Mouse (Mus musculus): Measurements from ENCODE around the gene Fam57b.
A peak's percentile ranks its signal among the peaks of the same experiment; 100 is the strongest.

The Fam57b gene

DNA sequence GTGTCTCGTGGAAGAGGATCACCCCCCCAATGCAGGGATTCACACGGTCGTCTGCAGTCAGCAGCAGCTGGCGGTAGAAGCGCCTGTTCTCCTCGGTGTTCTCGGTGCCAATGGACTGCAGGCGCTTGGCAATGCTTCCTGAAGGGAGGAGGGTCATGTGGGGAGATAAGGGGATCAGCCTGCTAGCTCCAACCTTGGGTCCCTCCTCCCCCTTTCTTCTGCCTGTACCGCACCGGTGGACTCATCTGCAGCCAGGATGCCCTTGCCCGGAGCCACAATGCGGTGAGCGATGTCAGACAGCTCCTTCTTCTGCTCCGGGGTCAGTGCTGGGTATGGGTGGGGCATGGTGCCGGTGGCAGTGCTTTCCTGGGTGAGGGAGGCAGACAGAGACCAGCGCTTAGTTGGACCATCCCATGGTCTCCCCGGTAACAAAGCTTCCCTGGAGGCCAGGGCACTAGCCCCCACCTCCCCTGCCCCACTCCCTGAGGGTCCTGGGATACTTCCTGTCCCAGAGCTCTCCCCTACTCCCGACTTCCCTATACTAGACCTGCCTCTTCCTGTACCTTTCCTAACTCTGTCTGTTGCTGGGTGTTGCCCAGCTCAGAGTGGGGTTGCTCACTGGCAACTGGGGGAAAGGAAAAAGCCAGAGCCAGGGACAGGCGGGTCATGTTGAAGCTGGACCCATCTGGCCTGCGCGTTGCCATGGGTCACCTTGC lies at the start of gene Fam57b:
Gene Fam57b (plus strand): TSS at position 258 of the 716 bp plus-strand sequence.
- no peak for DNase-seq (ENCODE audit: low spot score)

DNA sequence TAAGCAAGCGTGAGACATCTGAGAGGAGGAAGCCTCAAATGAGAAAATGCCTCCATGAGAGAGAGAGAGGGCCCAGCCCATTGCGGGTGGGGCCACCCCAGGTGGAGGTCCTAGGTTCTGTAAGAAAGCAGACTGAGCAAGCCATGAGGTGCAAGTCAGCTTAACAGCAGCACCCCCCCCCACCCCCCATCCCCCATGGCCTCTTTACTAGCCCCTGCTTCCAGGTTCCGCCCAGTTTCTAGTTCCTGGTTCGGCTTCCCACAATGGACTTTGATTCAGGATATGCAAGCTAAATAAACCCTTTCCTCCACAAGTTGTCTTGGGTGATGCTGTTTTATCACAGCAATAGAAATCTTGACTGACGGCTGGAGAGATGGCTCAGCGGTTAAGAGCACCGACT lies 48.6 kb upstream of the Fam57b start:
- DNase-seq (ENCODE audit: low spot score) = no peak

DNA sequence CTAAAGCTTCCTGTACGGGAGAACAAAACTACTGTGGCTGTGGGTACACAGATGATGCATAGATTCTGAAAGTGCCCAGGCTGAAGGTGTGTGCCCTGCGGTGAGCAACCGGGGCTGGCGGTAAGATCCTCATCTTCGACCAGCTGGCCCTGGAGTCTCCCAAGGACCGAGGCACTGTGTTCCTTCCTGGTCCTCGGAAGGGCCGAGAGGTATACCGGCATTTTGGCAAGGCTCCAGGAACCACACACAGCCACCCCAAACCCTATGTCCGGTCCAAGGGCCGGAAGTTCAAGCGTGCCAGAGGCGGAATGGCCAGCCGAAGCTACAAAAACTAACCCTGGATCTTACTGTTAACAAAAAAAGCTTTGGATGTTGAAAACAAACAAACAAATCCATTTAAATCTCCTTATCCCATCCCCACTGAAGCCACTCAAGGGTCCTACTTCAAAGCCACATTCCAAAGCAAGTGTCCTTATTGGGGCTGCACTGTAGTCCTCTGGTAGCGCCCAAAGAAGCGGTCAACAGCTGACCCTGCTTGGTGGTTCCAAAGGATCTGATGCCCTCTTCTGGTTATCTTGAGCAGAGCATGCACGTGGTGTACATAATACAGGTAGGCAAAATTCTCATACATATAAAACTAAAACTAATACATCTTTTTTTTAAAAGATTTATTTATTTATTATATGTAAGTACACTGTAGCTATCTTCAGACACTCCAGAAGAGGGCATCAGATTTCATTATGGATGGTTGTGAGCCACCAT lies 47.7 kb upstream of the Fam57b start:
- DNase-seq (ENCODE audit: low spot score) = no peak

DNA sequence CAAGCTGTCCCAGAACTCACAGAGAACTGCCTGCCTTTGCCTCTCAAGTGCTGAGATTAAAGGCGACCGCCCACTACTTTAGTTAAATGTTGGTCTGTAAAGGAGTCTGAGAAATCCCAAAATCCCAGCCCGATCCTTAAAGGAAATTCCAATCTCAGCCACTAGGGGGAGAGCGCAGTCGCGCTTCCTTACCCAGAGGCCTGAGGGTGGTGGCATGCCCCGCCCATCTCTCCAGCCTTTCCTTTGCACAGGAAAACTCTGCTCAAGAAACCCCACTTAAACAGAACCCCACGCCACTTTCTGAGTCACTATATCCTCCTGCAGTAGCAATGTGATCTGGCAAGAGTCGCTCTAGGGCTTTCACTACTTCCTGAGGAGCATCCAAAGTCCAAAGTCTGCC lies 42.6 kb upstream of the Fam57b start:
- DNase-seq (ENCODE audit: low spot score) = peak; percentile 84

DNA sequence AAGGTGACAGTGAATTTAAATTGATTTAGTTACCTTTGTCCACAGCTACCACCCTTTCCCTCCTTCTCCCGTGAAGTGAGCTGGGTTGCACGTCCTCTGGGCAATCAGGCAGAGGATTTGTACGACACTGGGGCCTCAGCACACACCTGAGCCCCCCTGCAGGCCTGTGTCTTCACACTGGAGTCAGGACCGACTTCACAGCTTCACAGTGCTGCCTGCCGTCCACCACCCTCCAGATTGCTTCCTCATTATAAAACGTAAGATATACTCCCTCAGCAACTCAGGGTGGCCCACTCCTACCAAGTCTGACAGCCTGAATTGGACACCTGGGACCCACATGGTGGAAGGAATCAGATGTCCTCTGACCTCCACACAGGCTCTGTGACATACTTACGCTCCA lies 38.9 kb upstream of the Fam57b start:
- no peak for DNase-seq (ENCODE audit: low spot score)

DNA sequence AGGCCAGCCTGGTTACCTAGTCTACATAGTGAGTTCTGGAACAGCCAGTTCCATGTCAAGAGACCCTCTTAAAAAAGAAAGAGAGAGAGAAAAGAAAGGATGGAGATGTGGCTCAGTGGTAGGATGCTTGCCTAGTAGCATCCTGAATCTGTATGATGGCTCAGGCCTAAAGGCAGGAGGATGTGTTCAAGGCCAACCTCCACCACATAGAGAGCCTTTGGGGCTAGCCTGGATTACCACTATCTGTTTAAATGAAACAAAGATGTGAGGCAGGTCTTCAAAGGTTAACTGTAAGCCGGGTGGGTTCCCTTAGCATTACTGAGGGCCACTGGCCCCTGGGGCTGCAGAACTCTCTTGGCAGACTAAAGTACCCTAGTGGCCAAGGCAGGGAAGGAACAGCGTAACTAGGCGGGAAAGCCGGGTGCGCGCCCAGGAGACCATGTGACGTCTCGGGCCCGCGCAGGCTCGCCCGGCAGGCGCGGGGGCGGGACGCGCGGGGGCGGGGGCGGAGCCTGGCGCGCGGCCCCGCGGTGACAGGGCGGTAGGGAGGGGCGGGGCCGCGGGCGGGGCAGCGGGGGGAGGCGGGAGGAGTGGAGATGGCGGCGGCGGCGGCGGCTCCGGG lies 38.3 kb upstream of the Fam57b start, which contains the start of gene Mapk3:
Gene Mapk3 (plus strand): TSS at position 552 of the 622 bp plus-strand sequence.
- peak; percentile 91 for DNase-seq (ENCODE audit: low spot score)

DNA sequence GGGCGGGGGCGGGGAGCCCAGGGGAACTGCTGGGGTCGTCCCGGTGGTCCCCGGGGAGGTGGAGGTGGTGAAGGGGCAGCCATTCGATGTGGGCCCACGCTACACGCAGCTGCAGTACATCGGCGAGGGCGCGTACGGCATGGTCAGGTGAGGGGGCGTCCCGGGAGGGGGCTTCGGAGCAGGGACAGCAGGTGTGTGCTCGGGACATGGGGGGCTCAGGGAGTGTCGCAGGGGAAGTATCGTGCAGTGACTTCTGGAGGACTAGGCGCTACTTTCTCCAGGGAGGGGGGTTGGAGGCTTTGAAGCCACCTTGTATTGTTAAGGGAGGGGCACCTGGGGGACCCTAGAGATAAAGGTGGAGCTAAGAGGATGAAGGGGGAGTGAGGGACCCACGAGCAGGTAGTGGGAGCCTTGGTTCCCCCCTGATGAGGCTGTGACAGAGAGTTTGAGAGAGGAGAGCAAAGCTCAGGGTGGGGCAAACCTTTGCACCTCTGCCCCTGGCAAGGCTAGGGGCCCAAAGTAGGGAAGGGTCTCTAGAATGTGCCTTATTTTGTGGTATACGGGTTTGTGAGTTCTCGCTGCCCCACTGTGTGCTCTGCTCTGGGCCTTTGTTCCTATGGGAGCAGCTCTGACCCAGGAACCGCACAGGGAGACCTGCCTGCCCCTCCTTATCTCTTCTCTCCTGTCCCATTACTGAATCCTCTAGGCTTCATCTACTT lies 37.6 kb upstream of the Fam57b start:
- DNase-seq (ENCODE audit: low spot score) = no peak

DNA sequence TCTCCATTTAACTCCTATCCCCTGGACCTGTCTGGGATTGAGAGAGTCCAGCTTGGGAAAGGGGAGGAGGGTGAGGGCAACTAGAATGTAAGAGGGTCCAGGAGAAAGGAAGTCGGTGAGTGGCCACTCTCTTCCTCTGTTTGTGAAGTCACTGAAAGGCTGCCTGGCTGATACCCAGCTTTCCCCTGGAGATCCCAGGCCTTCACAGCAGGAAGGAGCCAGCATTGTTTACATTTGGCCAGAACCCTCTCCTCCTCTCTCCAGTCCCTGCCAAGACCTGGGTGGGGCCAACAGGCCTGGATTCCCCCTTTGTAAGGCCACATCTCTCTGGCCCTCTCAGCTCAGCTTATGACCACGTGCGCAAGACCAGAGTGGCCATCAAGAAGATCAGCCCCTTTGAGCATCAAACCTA lies 37.1 kb upstream of the Fam57b start:
- DNase-seq (ENCODE audit: low spot score) = peak; percentile 94

DNA sequence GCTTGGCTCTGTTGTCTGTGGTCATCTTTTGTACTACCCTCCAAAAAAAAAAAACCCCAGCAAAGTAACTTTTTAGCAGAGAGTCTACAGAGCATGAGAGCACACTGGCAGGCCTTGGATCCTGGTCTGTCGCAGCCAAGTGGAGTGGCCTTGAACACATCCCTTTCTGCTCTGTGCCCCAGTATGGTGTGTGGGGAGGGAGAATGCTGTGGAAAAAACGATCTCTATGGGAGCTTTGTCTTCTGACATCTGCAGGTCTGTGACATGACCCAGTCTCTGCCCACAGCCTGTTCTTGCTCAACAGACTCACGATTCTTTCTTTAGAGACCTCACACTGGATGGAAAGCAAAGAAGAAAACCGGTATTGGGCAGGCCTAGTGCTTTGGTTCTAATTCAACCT lies 36.5 kb upstream of the Fam57b start:
- no peak for DNase-seq (ENCODE audit: low spot score)

DNA sequence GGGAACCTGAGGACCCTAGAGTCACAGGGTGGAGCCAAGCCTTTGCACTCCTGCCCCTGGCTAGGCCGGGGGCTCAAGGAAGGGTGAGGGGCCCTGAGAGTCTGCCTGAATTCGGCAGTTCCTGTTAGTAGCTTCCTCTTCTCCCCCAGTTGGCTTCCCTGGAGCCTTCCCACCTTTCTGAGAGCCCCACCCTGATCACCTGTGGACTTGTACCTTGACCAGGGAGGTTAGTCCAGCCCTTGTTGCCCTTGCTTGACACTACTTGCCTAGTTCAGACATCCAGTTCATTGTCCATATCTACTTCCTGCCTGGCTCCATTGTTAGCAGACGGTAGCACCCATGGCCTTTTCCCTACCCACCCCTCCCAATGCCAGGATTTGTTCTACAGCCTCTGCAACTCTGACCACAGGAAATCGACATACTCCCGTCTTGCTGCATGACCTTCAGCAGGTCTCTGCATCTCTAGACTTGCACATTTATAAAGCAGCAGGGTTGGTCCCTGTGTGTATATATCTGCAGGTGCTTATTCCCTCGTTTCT lies 35.9 kb upstream of the Fam57b start:
- peak; percentile 49 for DNase-seq (ENCODE audit: low spot score)

DNA sequence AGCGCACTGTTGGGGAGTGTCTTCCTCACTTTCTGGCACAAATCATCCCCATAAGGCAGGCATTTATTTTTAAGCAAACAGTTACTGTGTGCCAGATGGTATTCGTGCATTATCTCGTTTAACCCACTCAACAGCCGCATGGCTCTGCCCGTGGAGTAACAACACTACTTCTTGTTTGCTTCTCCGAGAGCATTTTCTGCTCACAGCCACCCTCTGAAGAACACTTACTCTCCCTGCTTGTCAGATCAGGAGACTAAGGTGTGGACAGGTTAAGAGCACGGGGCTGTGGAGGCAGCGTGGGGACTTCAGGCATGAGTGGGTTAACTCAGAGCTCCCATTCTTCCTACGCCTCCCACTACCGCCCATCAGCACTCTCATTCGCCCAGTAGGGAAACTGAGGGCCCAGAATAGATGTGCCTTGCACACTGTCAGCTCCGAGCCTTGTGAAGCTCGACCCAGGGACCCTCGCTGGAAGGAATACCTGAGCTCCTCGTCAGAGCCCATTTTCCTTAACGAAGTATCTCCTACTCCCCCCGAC lies 34.9 kb upstream of the Fam57b start:
- no peak for DNase-seq (ENCODE audit: low spot score)

DNA sequence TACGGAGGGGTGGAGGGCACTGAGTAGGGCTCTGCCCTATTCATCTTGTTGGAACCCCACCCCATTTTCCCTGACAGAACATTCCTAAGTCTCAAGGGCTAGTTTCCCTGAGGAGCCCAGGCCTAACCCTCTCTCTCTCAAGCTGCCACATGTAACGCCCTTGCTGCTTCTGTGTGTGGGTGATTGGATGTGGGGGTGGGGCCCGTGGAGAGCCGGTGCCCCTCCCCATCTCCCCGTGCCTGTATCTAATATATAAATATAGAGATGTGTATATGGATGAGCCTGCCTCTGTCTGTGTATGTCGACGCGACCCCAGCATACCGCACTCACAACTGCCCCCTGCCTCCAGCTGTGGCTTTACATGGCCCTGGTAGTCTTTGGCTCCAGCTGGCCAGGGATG lies 31.9 kb upstream of the Fam57b start:
- no peak for DNase-seq (ENCODE audit: low spot score)

DNA sequence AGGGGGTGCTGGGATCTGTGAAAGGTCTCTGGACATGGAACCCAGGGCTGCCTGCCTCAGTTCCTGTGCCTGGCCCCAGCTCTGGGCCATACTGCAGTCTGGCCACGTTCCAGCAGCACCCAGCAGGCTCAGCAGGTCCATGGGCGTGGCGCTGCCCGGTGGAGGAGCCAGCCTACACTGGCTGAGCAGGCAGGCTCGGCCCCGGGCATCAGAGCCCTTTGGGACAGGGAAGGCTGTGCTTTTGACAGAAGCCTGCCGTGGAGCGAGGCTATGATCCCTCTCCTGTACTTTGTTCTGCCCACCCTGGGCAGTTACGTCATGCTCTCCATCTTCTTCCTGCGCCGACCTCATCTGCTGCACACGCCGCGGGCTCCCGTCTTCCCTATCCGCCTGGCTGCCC lies 31.3 kb upstream of the Fam57b start, which contains the start of gene Gdpd3:
Gene Gdpd3 (plus strand): TSS at position 134 of the 400 bp plus-strand sequence.
- DNase-seq (ENCODE audit: low spot score) = no peak

DNA sequence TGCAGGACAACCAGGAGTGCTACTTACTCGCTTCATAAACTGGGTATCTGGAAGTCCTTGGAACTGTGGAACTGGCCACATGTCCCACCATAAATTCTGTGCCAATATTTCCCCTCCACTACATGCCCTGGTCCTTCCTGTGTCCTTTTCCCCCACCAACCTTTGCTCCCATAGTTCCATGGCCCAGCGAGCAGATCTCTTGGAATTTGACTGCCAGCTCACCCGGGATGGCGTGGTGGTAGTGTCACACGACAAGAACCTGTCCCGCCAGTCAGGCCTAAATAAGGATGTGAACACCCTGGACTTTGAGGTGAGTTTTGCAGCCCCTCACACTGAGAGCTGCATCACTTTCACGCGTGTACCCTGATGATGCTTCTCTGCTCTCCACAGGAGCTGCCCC lies 30.5 kb upstream of the Fam57b start:
- no peak for DNase-seq (ENCODE audit: low spot score)

DNA sequence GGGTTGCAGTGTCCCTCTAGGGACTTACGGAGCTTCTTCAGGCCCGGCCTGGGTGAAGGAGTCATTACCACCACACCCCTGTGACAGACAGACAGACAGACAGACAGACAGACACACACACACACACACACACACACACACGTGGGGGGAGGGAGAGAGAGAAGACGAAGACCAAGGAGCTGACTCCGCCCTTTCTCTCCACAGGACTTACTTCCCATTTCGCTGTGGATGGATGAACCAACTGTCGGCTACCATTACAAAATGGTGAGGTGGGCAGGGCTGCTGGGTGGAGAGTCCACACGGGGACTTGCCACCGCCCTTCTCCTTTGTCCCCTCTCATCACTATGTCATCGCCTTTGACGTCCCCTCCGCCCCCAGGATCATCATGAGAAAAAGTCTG lies 26.7 kb upstream of the Fam57b start:
- DNase-seq (ENCODE audit: low spot score) = no peak

DNA sequence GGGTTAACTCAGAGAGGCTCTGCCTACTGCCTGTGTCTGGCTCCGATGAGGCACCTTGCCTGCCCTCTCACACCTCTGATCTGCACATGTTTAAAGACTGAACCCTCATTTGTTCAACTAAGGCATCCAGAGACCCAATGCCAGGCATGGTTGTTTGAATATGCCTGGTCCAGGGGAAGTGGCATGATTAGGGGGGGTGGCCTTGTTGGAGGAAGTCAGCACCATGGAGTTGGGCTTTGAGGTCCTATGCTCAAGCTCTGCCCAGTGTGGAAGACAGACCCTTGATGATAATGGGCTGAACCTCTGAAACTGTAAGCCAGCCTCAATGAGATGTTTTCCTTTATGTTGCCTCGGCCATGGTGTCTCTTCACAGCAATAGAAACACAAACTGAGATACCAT lies 24.1 kb upstream of the Fam57b start:
- DNase-seq (ENCODE audit: low spot score) = no peak

DNA sequence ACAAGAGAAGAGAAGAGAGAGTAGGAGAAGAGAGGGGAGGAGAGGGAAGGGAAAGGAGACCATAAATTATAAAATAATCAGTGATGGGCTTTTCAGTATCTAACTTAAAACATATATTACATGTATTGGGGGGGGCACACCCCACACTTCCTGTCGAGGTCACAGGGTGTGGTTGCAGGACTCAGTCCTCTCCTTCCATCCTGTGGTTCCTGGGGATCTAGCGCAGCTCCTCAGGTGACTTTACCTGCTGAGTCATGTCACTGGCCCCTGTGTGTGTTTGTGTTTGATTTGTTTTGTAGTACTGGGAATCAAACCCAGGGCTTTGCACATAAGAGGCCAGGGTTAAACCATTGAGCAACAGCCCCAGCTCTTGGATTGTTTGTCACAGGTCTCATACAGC lies 23.0 kb upstream of the Fam57b start:
- no peak for DNase-seq (ENCODE audit: low spot score)

DNA sequence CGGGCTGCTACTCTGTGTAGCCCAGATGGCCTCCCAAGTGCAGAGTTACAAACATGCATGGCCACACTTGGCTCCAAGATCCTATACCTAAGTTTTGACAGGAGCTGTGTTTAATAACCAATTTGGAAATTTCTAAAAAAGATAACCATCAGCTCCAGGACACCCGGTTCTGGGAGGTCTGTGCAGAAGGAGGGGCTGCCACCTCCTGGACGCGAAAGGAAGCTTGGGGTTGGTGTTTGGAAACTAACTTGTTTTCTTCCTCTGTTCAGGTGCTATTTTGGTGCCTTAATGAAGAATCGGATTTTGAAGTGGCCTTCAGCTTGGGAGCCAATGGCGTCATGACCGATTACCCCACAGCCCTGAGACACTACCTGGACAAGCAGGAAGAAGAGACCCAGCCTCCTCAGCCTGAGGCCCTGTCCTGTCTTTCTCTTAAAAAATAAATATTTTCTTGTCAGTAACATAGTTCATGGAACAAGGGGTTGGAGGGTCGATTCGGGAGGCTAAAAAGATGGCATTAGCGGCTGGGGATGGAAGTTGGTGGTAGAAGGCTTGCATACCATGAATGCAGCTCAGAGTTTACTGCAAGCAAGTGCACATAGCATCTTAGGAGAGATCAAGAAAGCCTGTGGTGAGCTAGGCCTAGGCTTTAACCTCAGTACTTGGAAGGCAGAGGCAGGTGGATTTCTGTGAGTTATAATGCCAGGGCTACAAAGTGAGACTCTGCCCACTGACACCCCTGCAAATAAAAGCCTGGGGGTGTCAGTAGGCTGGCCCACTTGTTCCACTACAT lies 22.1 kb upstream of the Fam57b start:
- DNase-seq (ENCODE audit: low spot score) = no peak

DNA sequence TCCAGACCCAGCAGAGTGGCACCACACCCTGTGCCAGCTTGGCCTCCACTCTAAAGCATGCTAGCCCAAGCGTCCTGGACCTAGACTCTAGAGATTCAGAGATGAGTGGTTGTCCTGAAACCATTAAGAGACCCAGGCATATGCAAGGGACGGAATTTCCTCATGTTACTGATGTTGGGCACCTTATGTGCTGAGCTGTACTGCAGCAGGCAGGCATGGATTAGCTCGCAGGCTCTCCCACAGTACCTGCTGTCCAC lies 21.6 kb upstream of the Fam57b start:
- DNase-seq (ENCODE audit: low spot score) = peak; percentile 62

DNA sequence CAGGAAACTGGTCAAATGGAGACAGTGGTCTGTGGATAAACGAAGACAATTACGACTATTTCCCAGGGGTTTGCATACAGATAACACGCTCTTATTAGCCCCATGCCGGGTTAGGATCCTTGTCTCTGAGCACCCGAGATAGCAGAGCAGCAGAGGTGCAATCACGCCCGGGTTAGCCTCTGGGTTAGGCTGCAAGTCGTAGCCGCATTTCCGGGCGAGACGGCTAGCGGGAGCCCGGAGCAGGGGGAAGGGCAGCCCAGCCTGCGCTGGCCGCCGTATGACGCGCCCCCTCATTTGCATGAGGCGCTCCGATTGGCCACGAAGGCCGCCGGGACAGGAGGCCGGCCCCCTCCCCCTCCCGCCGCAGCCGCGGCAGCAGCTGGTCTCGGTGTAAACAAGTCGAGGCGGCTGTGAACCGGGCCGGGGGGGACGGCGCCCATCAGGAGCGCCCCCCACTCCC lies 20.8 kb upstream of the Fam57b start, which contains the start of gene Ypel3:
Gene Ypel3 (plus strand): TSS at position 358 of the 460 bp plus-strand sequence.
- peak; percentile 97 for DNase-seq (ENCODE audit: low spot score)

DNA sequence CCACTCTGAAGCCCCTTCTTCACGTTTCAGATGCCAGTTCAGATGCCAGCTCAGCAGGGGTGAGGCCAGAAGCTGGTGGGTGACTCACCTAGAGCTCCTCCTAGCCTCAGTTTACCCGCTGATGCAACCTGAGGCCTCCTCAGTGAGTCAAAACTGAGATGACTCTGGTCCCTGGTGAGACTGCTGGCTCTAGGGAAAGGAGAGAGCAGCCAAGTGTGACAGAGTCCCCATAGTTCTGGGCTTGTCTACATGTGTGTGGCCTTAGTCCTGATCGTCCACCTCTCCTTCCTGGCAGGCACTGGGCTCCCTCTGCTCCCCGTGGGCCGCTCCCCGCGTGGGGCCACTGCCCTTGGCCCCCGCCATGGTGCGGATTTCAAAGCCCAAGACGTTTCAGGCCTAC lies 20.0 kb upstream of the Fam57b start:
- DNase-seq (ENCODE audit: low spot score) = no peak
